Mouse (Mus musculus) brain, embryonic 14.5 days (tissue): ENCODE data around the gene Rnd1. TPM values are rescaled to one million over a fixed set of nuclear protein-coding genes. Genes with fewer than 3 reads are reported as not detected.
A peak's percentile ranks its signal among the peaks of the same experiment; 100 is the strongest.

ENCODE experiments used
- DNase-seq: peaks from one replicate; pipeline ENCODE4 v3.0.0-alpha.2; 2011; ENCODE audit warnings: low read depth
- CTCF ChIP-seq: fragments of 200-500 bp; IDR thresholded peaks from 2 replicates; pipeline ENCODE4 v1.5.1; 2012; ENCODE audit warnings: inconsistent platforms, mild to moderate bottlenecking, moderate library complexity, borderline replicate concordance; ENCODE audit not compliant: insufficient read depth, insufficient read length; ENCODE audit errors: extremely low read depth
- POLR2A ChIP-seq: fragments of 200-500 bp; IDR thresholded peaks from 2 replicates; pipeline ENCODE4 v1.6.1; 2012; ENCODE audit warnings: mild to moderate bottlenecking, inconsistent platforms, borderline replicate concordance; ENCODE audit not compliant: poor library complexity, insufficient read depth, insufficient read length, severe bottlenecking; ENCODE audit errors: extremely low read depth
- polyA plus RNA-seq: library from polyadenylated mRNA; depleted of rRNA; stranded (reverse); fragments of >200 nt; gene quantifications from 2 replicates; pipeline ENCODE4 v1.2.3, GENCODE M21; 2012

Rnd1 gene
- polyA plus RNA-seq, 1 experiment = 14.0 TPM

DNA sequence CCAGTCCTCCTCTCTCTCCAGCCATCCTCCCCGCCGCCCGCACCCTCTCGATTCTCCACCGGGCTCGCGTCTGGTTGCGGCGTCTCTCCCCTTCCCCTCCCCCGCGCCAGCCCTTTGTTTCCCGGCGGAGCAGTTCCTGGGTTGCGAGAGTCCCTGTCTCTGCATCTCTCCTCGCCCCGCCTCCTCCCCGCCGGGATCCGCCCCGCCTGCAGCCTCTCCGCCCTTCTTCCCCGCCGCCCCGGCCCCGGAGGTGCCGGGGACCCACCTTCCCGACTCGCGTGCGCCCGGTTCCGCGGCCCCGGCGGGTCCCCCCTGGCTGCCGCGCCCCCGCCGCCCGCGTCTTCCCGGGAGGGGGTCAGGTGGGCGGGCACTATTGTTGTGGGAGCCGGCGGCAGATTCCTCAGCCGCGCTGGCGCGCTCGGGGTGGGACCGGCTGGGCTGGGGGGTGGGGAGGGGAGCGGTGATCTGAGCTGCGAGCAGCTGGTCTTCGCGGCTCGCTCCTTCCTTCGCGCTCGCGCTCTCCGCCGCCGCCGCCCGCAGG, 42.6 kb downstream of the Rnd1 start:
- TF ChIP-seq CTCF (no peak), POLR2A (peak; percentile 67)
- DNase-seq = peak; percentile 94

DNA sequence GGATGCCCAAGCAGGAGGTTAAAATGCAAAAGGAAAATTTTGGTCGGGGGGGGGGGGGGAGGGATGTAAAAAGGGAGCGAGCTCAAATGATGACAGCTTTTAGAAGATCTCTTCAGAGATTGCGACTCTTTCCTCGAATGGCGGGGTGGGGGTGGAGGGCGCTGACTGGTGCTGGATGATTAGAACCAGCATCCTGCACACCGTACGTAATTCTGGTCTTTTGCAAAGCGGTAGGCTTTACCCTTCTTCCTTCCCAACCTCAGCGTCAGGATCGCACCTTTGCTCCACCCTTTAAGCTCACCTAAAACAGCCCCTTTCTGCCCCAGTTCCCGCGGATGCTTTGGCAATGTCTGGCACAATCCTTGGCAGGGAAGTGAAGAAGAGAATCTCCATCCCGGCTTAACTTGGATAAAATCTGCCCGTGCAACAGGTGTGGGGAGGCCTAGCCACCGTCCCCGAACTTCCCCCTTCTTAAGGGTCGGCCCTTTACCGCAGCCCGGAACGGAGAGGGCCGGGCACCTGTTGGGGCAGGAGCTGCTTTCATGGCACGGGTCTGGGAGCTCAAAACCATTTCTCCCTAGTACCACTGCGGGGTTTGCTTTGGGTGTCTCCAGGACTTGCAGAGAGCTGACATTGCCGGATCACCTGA, 43.3 kb downstream of the Rnd1 start:
- DNase-seq = peak; percentile 21
- no peak for TF ChIP-seq POLR2A
- no peak for TF ChIP-seq CTCF

DNA sequence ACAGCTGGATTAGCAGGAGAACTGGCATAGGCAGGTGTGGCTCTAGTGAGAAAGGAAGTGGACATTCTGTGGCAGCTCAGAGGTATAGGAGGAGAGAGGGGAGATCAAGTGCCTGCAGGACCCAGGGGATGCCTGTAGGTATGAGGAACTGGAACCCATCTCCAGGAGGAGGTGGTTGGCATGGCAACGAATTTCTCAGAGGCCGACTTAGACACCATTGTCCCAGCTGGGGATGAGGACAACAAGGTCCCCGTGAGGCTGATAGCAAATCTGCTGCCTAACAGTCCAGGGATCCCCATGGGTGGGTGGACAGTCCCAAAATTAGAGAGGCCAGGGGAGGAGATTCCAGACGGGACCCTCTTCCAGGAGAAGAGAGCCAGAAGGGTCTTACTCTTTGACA, 44.3 kb downstream of the Rnd1 start:
- peak; percentile 66 for DNase-seq
- no peak for TF ChIP-seq POLR2A
- TF ChIP-seq CTCF = no peak

GRCm38 (mm10) chr15:98632107-98632744, 45.0 kb downstream of the Rnd1 start:
- peak; percentile 85 for DNase-seq
- TF ChIP-seq CTCF (no peak), POLR2A (peak; percentile 56; the same call in 1 of the 2 replicates)

GRCm38 (mm10) chr15:98631493-98631892, 45.8 kb downstream of the Rnd1 start:
- peak; percentile 70 for DNase-seq
- TF ChIP-seq POLR2A = no peak
- peak; percentile 91 for TF ChIP-seq CTCF

DNA sequence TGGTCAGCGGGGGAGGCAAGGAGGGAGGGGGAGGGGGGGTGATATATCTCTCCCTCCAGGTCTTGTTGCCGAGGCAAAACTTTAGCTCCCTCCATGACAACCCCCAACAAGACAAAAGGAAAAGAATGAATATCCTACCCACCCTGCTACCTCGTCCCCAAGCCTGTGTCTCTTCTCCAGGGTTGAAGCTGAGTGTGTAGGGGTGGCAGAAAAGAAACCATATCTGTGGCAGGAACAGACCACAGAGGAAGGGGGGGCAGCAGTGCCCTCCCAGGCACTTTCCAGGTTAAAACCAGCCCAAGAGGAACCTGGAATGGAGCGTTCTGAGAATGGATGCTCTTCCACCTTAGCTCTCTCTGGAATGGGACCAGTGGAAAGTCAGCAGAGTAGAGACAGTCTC, 46.7 kb downstream of the Rnd1 start, which contains the start of gene Cacnb3:
TSS of gene Cacnb3 (plus strand) at position 301 of the 400 bp plus-strand sequence.
- DNase-seq = no peak
- TF ChIP-seq POLR2A (no peak), CTCF (no peak)

- TF ChIP-seq CTCF = no peak
- DNase-seq = no peak
Observed at GRCm38 (mm10) chr15:98629464-98629863, 47.8 kb downstream of the Rnd1 start.

- DNase-seq = peak; percentile 62
- TF ChIP-seq CTCF (no peak), POLR2A (no peak)
Observed at GRCm38 (mm10) chr15:98628589-98629254, 48.5 kb downstream of the Rnd1 start.

DNA sequence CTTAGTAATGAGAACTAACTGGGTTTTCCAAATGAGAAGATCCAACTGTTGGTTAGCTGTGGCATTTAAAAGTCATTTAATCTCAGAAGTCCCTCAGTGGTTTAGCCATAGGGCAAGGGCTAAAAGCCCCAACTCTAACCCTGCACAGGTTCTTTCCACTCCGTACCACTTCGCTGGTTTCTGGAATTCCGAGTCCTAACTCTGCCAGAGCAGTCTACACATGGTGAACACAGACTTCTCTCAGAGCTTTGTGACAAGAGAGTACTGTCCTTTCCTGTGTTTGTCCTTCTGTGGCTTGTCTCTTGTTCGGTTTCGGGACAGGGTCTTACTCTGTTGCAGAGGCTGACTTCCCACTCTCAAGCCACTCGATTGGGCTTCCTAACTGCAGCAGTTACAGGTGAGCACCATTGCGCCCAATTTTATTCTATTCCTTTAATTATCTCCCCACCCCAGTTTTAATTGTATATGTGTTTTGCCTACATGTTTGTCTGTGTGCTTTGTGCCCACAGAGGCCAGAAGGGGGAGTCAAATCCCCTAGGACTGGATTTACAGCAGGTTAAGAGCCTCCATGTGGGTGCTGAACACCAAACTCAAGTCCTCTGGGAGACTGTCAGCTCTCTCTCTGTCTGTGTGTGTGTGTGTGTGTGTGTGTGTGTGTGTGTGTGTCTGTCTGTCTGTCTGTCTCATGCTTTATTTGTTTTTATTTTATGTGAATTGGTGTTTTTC, 50.6 kb downstream of the Rnd1 start:
- TF ChIP-seq CTCF (no peak), POLR2A (no peak)
- no peak for DNase-seq

DNA sequence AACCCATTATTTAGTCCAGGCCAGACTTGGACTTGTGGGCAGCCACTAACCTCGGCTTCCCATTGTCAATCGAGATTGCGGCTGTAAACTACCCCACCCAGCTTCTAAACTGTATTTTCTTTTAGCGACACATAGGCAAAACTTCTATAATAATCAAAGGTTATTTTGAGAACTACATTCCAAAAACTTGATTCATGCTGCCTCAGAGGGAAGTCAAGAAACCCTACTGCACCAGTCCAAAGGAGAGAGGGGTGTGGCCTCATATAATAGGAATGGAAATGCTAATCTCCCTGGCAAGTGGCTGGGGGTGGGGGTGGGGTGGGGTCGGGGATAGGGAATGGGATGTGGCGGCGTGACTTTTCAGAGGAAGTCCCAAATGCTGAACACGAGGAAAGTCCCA, 51.2 kb downstream of the Rnd1 start:
- TF ChIP-seq CTCF = no peak
- no peak for TF ChIP-seq POLR2A
- no peak for DNase-seq

- TF ChIP-seq CTCF (no peak), POLR2A (no peak)
- DNase-seq = no peak
Observed at GRCm38 (mm10) chr15:98623361-98623821, 53.9 kb downstream of the Rnd1 start.
